Mouse (Mus musculus) heart, embryonic 16.5 days (tissue): ENCODE measurements around the gene Nrgn. TPM values are rescaled to one million over a fixed set of nuclear protein-coding genes. Genes with fewer than 3 reads are reported as not detected.

Experiments used
- ATAC-seq: fragments of 200-750 bp; cut with Nextera tagmentation; replicated peaks from 2 replicates; pipeline ENCODE4 v1.8.0; 2017; ENCODE audit warnings: moderate number of reproducible peaks; ENCODE audit not compliant: insufficient read depth, low FRiP score; ENCODE audit errors: extremely low read depth
- H3K27ac ChIP-seq: fragments of 300-500 bp; sonication (generic); 2 replicates; pipeline ENCODE4 v1.5.1; 2014; ENCODE audit warnings: mild to moderate bottlenecking, low read length, control low read depth, moderate library complexity
- H3K27me3 ChIP-seq: fragments of 300-500 bp; sonication (generic); 2 replicates; pipeline ENCODE4 v1.6.1; 2014; ENCODE audit warnings: low read length, mixed read lengths; ENCODE audit not compliant: control insufficient read depth, insufficient read depth
- H3K36me3 ChIP-seq: fragments of 300-500 bp; sonication (generic); 2 replicates; pipeline ENCODE4 v1.6.1; 2014; ENCODE audit not compliant: control insufficient read depth, insufficient read depth
- H3K4me1 ChIP-seq: fragments of 300-500 bp; sonication (generic); 2 replicates; pipeline ENCODE4 v1.6.1; 2014; ENCODE audit warnings: low read length, mixed read lengths; ENCODE audit not compliant: control insufficient read depth, insufficient read depth
- H3K4me2 ChIP-seq: fragments of 300-500 bp; sonication (generic); 2 replicates; pipeline ENCODE4 v1.6.1; 2014; ENCODE audit warnings: low read depth, mild to moderate bottlenecking, control low read depth, low read length
- H3K4me3 ChIP-seq: fragments of 300-500 bp; sonication (generic); 2 replicates; pipeline ENCODE4 v1.5.1; 2014; ENCODE audit warnings: mild to moderate bottlenecking, control low read depth, low read length
- H3K9ac ChIP-seq: fragments of 300-500 bp; sonication (generic); 2 replicates; pipeline ENCODE4 v1.6.1; 2014; ENCODE audit warnings: low read length, control low read depth
- H3K9me3 ChIP-seq: fragments of 300-500 bp; sonication (generic); replicated peaks from 2 replicates; pipeline ENCODE4 v1.6.1; 2016; ENCODE audit warnings: low read length; ENCODE audit not compliant: control insufficient read depth
- WGBS: fragments of 180-500 bp; shearing (Covaris S2); extraction: QIAGEN DNeasy Blood & Tissue Kit; methylation state at CpG from one replicate; pipeline ENCODE4 v1.1.7; 2014; 5-methylcytosine and 5-hydroxymethylcytosine counted together
- polyA plus RNA-seq: library from polyadenylated mRNA; unstranded; fragments of >200 nt; fragmentation: Nextera tagmentation; extraction: Ambion mirVana; gene quantifications from 2 replicates; pipeline ENCODE4 v1.2.1, GENCODE M21; 2015

Nrgn gene
- polyA plus RNA-seq, 1 experiment from 2014 or later: 4.3 TPM

DNA sequence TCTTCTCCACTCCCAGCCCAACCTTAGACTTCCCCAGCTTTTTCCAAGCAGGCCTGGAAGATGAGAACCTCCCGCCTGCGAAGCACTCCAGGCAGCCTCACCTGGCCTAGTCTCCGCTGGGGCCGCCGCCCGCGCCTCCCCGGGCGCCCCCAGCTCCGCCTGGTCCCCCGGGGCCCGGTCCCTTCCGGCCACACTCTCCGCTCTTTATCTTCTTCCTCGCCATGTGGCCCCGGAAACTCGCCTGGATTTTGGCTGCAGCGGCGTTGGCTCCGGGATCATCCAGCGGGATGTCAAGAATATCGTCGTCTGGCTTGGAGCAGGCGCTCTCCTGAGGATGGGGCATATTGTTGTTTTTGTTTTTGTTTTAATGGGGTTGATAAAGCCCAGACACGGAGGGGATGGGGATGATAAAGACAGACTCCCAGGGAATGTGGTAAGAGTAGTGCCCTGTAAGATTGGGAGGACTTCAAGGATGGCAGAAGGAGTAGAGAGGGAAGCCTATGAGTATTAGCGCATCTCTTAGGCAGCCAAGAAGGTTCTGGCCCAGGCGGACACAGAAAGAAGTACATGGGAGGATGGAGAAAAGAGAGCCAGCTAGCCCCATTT, 6.8 kb downstream of the Nrgn start:
- Histone ChIP-seq H3K9me3 (no peaks in the 10 kb centered on the region), H3K4me2 (no peak overlapping the region), H3K27ac (no peak overlapping the region), H3K36me3 (no peaks in the 10 kb centered on the region), H3K4me3 (no peak overlapping the region), H3K9ac (no peak overlapping the region), H3K27me3 (peaks cover 32% of the 10 kb centered on the region), H3K4me1 (peaks cover 12% of the 10 kb centered on the region; the same call in 1 of the 2 replicates)
- ATAC-seq: no peak
- WGBS: 27% methylated on average over 27 of the region's 27 CpGs

- no peak overlapping the region for H3K27ac ChIP-seq
- ATAC-seq: no peak; the same call in none of the 2 replicates
- no peaks in the 10 kb centered on the region for H3K9me3 ChIP-seq
- WGBS: 22% methylated on average over 17 of the region's 17 CpGs
- H3K4me2 ChIP-seq: peak overlapping the region; percentile 89
- peak overlapping the region; percentile 56 for H3K4me3 ChIP-seq
- H3K36me3 ChIP-seq: no peaks in the 10 kb centered on the region
- peaks cover 25% of the 10 kb centered on the region for H3K27me3 ChIP-seq
- peaks cover 14% of the 10 kb centered on the region for H3K4me1 ChIP-seq
- 0 out of 2 replicates have a peak overlapping the region, but pooled peaks have one; percentile 13 for H3K9ac ChIP-seq
These were observed 7.5 kb downstream of the Nrgn start for GRCm38 (mm10) chr9:37545166-37545610.

- no peaks in the 10 kb centered on the region for H3K36me3 ChIP-seq
- no peaks in the 10 kb centered on the region for H3K9me3 ChIP-seq
- peak overlapping the region; percentile 48; the same call in 1 of the 2 replicates for H3K9ac ChIP-seq
- peak; percentile 49 for ATAC-seq
- H3K4me1 ChIP-seq: peaks cover 15% of the 10 kb centered on the region
- peak overlapping the region; percentile 89 for H3K4me2 ChIP-seq
- no peak overlapping the region for H3K27ac ChIP-seq
- WGBS: 5% methylated on average over 29 of the region's 29 CpGs
- peak overlapping the region; percentile 56 for H3K4me3 ChIP-seq
- H3K27me3 ChIP-seq: peaks cover 19% of the 10 kb centered on the region
These were observed 8.1 kb downstream of the Nrgn start for GRCm38 (mm10) chr9:37544447-37545165.

- H3K27ac ChIP-seq: no peak overlapping the region
- no peaks in the 10 kb centered on the region for H3K9me3 ChIP-seq
- H3K4me2 ChIP-seq: peak overlapping the region; percentile 89
- H3K4me1 ChIP-seq: peaks cover 15% of the 10 kb centered on the region
- ATAC-seq: no peak
- no peaks in the 10 kb centered on the region for H3K36me3 ChIP-seq
- peak overlapping the region; percentile 48; the same call in 1 of the 2 replicates for H3K9ac ChIP-seq
- WGBS: 34% methylated on average over 12 of the region's 12 CpGs
- peak overlapping the region; percentile 56 for H3K4me3 ChIP-seq
- peaks cover 14% of the 10 kb centered on the region for H3K27me3 ChIP-seq
These were observed 8.7 kb downstream of the Nrgn start for GRCm38 (mm10) chr9:37543869-37544440.

DNA sequence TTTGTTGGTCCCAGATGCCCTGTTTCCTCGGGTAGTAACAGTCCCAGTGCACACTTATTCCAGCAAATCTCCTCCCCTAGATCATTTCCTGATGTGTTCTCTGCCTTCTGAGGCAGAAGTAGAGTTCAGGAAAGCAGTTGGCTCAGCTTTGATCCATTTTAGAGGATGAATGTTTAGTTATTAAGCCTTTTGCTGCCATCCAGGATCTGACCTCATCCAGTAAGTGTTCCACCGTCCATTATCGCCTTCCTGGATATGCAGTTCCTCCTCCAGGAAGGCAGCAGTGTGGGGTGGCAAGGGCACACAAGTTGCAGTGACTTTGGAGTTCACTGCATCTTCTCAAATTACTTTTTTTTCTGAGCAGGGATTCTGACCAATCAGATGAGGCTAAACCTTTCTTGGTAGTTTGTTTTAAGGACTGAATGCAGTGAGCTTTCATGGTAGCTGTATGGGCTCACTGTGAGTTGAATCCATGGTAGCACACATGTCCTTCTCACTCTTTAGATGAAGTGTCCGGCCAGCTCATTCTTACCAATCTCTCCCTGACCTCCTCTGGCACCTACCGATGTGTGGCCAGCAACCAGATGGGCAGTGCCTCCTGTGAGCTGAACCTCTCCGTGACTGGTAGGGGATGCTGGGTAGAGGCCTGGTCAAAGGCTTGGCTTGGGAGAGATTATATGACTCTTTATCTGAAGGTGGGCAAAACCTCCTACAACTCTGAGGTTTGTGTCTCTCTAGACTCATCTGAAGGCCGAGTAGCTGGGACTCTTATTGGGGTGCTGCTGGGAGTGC, 10.7 kb downstream of the Nrgn start:
- Histone ChIP-seq H3K4me3 (no peak overlapping the region), H3K27me3 (peaks cover 14% of the 10 kb centered on the region), H3K9ac (no peak overlapping the region), H3K9me3 (no peaks in the 10 kb centered on the region), H3K27ac (peak overlapping the region; percentile 54), H3K4me1 (peaks cover 19% of the 10 kb centered on the region), H3K36me3 (no peaks in the 10 kb centered on the region), H3K4me2 (no peak overlapping the region)
- no peak for ATAC-seq
- WGBS: 63% methylated on average over 7 of the region's 7 CpGs

- Histone ChIP-seq H3K36me3 (no peaks in the 10 kb centered on the region), H3K9me3 (no peaks in the 10 kb centered on the region), H3K27ac (peak overlapping the region; percentile 67), H3K27me3 (peaks cover 9% of the 10 kb centered on the region), H3K4me3 (no peak overlapping the region), H3K4me1 (peaks cover 22% of the 10 kb centered on the region), H3K9ac (no peak overlapping the region), H3K4me2 (no peak overlapping the region)
- 76% methylated on average over 6 of the region's 6 CpGs for WGBS
- ATAC-seq: no peak
These were observed 11.8 kb downstream of the Nrgn start for GRCm38 (mm10) chr9:37540701-37541575.

DNA sequence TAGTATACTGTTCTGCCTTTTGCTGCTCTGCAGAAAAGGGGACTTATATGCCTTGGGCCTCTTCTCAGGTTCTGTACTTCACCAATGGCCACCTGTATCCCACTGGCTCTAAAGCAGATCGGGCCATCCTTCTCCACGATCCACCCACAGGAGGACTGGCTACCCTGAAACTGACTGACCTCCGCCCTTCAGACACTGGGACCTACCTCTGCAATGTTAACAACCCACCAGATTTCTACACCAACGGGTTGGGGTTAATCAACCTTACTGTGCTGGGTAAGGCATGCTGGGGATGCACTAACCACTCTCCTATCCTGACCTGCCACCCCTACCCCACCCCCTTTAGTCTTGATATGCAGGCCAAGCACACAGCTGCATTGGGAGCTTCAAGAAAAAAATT, 12.5 kb downstream of the Nrgn start:
- Histone ChIP-seq H3K36me3 (0 out of 2 replicates have a peak, but pooled peaks cover 2% of the 10 kb centered on the region), H3K9me3 (no peaks in the 10 kb centered on the region), H3K27me3 (peaks cover 2% of the 10 kb centered on the region), H3K4me1 (peaks cover 19% of the 10 kb centered on the region), H3K9ac (no peak overlapping the region), H3K4me3 (no peak overlapping the region), H3K27ac (peak overlapping the region; percentile 52; the same call in 1 of the 2 replicates), H3K4me2 (no peak overlapping the region)
- ATAC-seq: no peak
- WGBS: 86% methylated on average over 4 of the region's 4 CpGs
